Mouse (Mus musculus): ENCODE data around the gene Hsbp1. TPM values are rescaled to one million over a fixed set of nuclear protein-coding genes. Genes with fewer than 3 reads are reported as not detected.
"Not testable (repeated sequence)": the region's sequence is repeated elsewhere in the genome, so short reads cannot be mapped to it uniquely, and the experiment has no call there.

Hsbp1 gene
- polyA plus RNA-seq, 1 experiment from 2014 or later = 282 TPM

- Histone ChIP-seq H3K4me3 (replicated peaks) (no peak overlapping the region), H3K27ac (no peak overlapping the region), H3K4me2 (no peak overlapping the region), H3K4me1 (no peaks in the 10 kb centered on the region), H3K36me3 (peaks cover 12% of the 10 kb centered on the region), H3K9me3 (no peaks in the 10 kb centered on the region), H3K27me3 (replicated peaks) (no peaks in the 10 kb centered on the region), H3K9ac (no peak overlapping the region)
- ATAC-seq (ENCODE audit: insufficient read depth, low FRiP score, low read depth) = no peak
- WGBS = 73% methylated on average over 10 of the region's 10 CpGs
Observed at GRCm38 (mm10) chr8:119352977-119353658, 8.8 kb downstream of the Hsbp1 start.

- Histone ChIP-seq H3K9ac (no peak overlapping the region), H3K9me3 (no peaks in the 10 kb centered on the region), H3K27me3 (replicated peaks) (no peaks in the 10 kb centered on the region), H3K4me3 (replicated peaks) (no peak overlapping the region), H3K4me1 (no peaks in the 10 kb centered on the region), H3K4me2 (no peak overlapping the region), H3K27ac (no peak overlapping the region), H3K36me3 (peaks cover 8% of the 10 kb centered on the region)
- ATAC-seq (ENCODE audit: insufficient read depth, low FRiP score, low read depth) = no peak
- 81% methylated on average over 6 of the region's 6 CpGs for WGBS
Observed at GRCm38 (mm10) chr8:119353659-119354023, 9.4 kb downstream of the Hsbp1 start.

GRCm38 (mm10) chr8:119356631-119357030, 12.3 kb downstream of the Hsbp1 start:
- not testable (repeated sequence) for ATAC-seq (ENCODE audit: insufficient read depth, low FRiP score, low read depth); H3K4me1 ChIP-seq
- 59% methylated on average over 5 of the region's 5 CpGs for WGBS

GRCm38 (mm10) chr8:119358175-119358574, 13.9 kb downstream of the Hsbp1 start:
- Histone ChIP-seq H3K27ac (no peak overlapping the region), H3K4me3 (replicated peaks) (no peak overlapping the region), H3K4me1 (no peaks in the 10 kb centered on the region), H3K9ac (no peak overlapping the region), H3K9me3 (no peaks in the 10 kb centered on the region), H3K27me3 (replicated peaks) (no peaks in the 10 kb centered on the region), H3K36me3 (no peaks in the 10 kb centered on the region), H3K4me2 (no peak overlapping the region)
- WGBS = 70% methylated on average over 7 of the region's 7 CpGs
- ATAC-seq (ENCODE audit: insufficient read depth, low FRiP score, low read depth) = no peak

More at GRCm38 (mm10) chr8:119356631-119357030, 12.3 kb downstream of the Hsbp1 start:
- not testable (repeated sequence) for H3K9me3 ChIP-seq; H3K4me2 ChIP-seq; H3K9ac ChIP-seq; H3K27ac ChIP-seq; H3K27me3 ChIP-seq (replicated peaks); H3K36me3 ChIP-seq; H3K4me3 ChIP-seq (replicated peaks)

GRCm38 (mm10) chr8:119358836-119359235, 14.5 kb downstream of the Hsbp1 start:
- no peak overlapping the region for H3K4me2 ChIP-seq
- H3K36me3 ChIP-seq = no peaks in the 10 kb centered on the region
- H3K9me3 ChIP-seq = no peaks in the 10 kb centered on the region
- no peak overlapping the region for H3K27ac ChIP-seq
- WGBS = 43% methylated on average over 14 of the region's 14 CpGs
- ATAC-seq (ENCODE audit: insufficient read depth, low FRiP score, low read depth) = no peak
- H3K27me3 ChIP-seq (replicated peaks) = no peaks in the 10 kb centered on the region
- no peak overlapping the region for H3K9ac ChIP-seq
- H3K4me1 ChIP-seq = no peaks in the 10 kb centered on the region
- no peak overlapping the region for H3K4me3 ChIP-seq (replicated peaks)

- ATAC-seq (ENCODE audit: insufficient read depth, low FRiP score, low read depth) = no peak
- Histone ChIP-seq H3K36me3 (no peaks in the 10 kb centered on the region), H3K9me3 (no peaks in the 10 kb centered on the region), H3K4me2 (no peak overlapping the region), H3K27me3 (replicated peaks) (no peaks in the 10 kb centered on the region), H3K4me3 (replicated peaks) (no peak overlapping the region), H3K27ac (no peak overlapping the region), H3K4me1 (no peaks in the 10 kb centered on the region), H3K9ac (no peak overlapping the region)
- WGBS = 31% methylated on average over 7 of the region's 8 CpGs
Observed at GRCm38 (mm10) chr8:119360686-119361295, 16.5 kb downstream of the Hsbp1 start.

GRCm38 (mm10) chr8:119374716-119375115, 30.4 kb downstream of the Hsbp1 start:
- not testable (repeated sequence) for H3K4me2 ChIP-seq; H3K4me3 ChIP-seq (replicated peaks); H3K9ac ChIP-seq; ATAC-seq (ENCODE audit: insufficient read depth, low FRiP score, low read depth); H3K27ac ChIP-seq; H3K4me1 ChIP-seq; H3K27me3 ChIP-seq (replicated peaks); H3K9me3 ChIP-seq; H3K36me3 ChIP-seq
- 76% methylated on average over 9 of the region's 9 CpGs for WGBS

GRCm38 (mm10) chr8:119378476-119378875, 34.2 kb downstream of the Hsbp1 start:
- H3K36me3 ChIP-seq = no peaks in the 10 kb centered on the region
- H3K4me1 ChIP-seq = no peaks in the 10 kb centered on the region
- WGBS = 69% methylated on average over 7 of the region's 7 CpGs
- H3K4me2 ChIP-seq = no peak overlapping the region
- H3K9me3 ChIP-seq = no peaks in the 10 kb centered on the region
- no peaks in the 10 kb centered on the region for H3K27me3 ChIP-seq (replicated peaks)
- no peak overlapping the region for H3K4me3 ChIP-seq (replicated peaks)
- no peak overlapping the region for H3K27ac ChIP-seq
- no peak for ATAC-seq (ENCODE audit: insufficient read depth, low FRiP score, low read depth)
- H3K9ac ChIP-seq = no peak overlapping the region

- ATAC-seq (ENCODE audit: insufficient read depth, low FRiP score, low read depth) = no peak
Observed at GRCm38 (mm10) chr8:119380619-119381018, 36.3 kb downstream of the Hsbp1 start.

GRCm38 (mm10) chr8:119384478-119384877, 40.2 kb downstream of the Hsbp1 start:
- H3K4me3 ChIP-seq (replicated peaks) = no peak overlapping the region
- no peak overlapping the region for H3K4me2 ChIP-seq
- no peaks in the 10 kb centered on the region for H3K9me3 ChIP-seq
- WGBS = 19% methylated on average over 10 of the region's 10 CpGs
- H3K4me1 ChIP-seq = no peaks in the 10 kb centered on the region
- no peak overlapping the region for H3K27ac ChIP-seq
- no peaks in the 10 kb centered on the region for H3K27me3 ChIP-seq (replicated peaks)
- H3K36me3 ChIP-seq = no peaks in the 10 kb centered on the region
- ATAC-seq (ENCODE audit: insufficient read depth, low FRiP score, low read depth) = no peak
- no peak overlapping the region for H3K9ac ChIP-seq

More at GRCm38 (mm10) chr8:119380619-119381018, 36.3 kb downstream of the Hsbp1 start:
- no peaks in the 10 kb centered on the region for H3K9me3 ChIP-seq
- no peaks in the 10 kb centered on the region for H3K36me3 ChIP-seq
- H3K4me3 ChIP-seq (replicated peaks) = no peak overlapping the region
- H3K4me2 ChIP-seq = no peak overlapping the region
- H3K27me3 ChIP-seq (replicated peaks) = no peaks in the 10 kb centered on the region
- no peak overlapping the region for H3K27ac ChIP-seq
- 43% methylated on average over 4 of the region's 4 CpGs for WGBS
- H3K4me1 ChIP-seq = no peaks in the 10 kb centered on the region
- no peak overlapping the region for H3K9ac ChIP-seq

GRCm38 (mm10) chr8:119385854-119386253, 41.6 kb downstream of the Hsbp1 start:
- no peaks in the 10 kb centered on the region for H3K36me3 ChIP-seq
- H3K27me3 ChIP-seq (replicated peaks) = no peaks in the 10 kb centered on the region
- H3K4me3 ChIP-seq (replicated peaks) = no peak overlapping the region
- H3K9me3 ChIP-seq = no peaks in the 10 kb centered on the region
- no peaks in the 10 kb centered on the region for H3K4me1 ChIP-seq
- H3K4me2 ChIP-seq = no peak overlapping the region
- H3K27ac ChIP-seq = no peak overlapping the region
- ATAC-seq (ENCODE audit: insufficient read depth, low FRiP score, low read depth) = no peak
- WGBS = 72% methylated on average over 6 of the region's 6 CpGs
- H3K9ac ChIP-seq = no peak overlapping the region

GRCm38 (mm10) chr8:119386988-119387387, 42.7 kb downstream of the Hsbp1 start:
- no peak overlapping the region for H3K27ac ChIP-seq

More at GRCm38 (mm10) chr8:119386988-119387387, 42.7 kb downstream of the Hsbp1 start:
- Histone ChIP-seq H3K27me3 (replicated peaks) (no peaks in the 10 kb centered on the region), H3K9me3 (no peaks in the 10 kb centered on the region), H3K4me3 (replicated peaks) (no peak overlapping the region), H3K4me1 (no peaks in the 10 kb centered on the region), H3K36me3 (no peaks in the 10 kb centered on the region), H3K9ac (no peak overlapping the region), H3K4me2 (no peak overlapping the region)
- 79% methylated on average over 6 of the region's 6 CpGs for WGBS
- ATAC-seq (ENCODE audit: insufficient read depth, low FRiP score, low read depth) = no peak
